Mouse (Mus musculus) stomach, postnatal 0 days (tissue): ENCODE measurements around the gene Fndc10. TPM values are rescaled to one million over a fixed set of nuclear protein-coding genes. Genes with fewer than 3 reads are reported as not detected.
A peak's percentile ranks its signal among the peaks of the same experiment; 100 is the strongest.

Experiments
- ATAC-seq: fragments of 200-750 bp; cut with Nextera tagmentation; 2 replicates; pipeline ENCODE4 v1.8.0; 2017; ENCODE audit not compliant: low FRiP score, low TSS enrichment
- DNase-seq: peaks from one replicate; pipeline ENCODE4 v3.0.0-alpha.2; 2016; ENCODE audit warnings: low spot score
- H3K27ac ChIP-seq: fragments of 300-500 bp; sonication (generic); replicated peaks from 2 replicates; pipeline ENCODE4 v1.5.1; 2014; ENCODE audit warnings: mild to moderate bottlenecking, control low read depth
- H3K27me3 ChIP-seq: fragments of 300-500 bp; sonication (generic); 2 replicates; pipeline ENCODE4 v1.6.1; 2014; ENCODE audit warnings: low read length; ENCODE audit not compliant: control insufficient read depth, insufficient read depth
- H3K36me3 ChIP-seq: fragments of 300-500 bp; sonication (generic); 2 replicates; pipeline ENCODE4 v1.6.1; 2014; ENCODE audit warnings: low read length, mixed read lengths; ENCODE audit not compliant: control insufficient read depth, insufficient read depth
- H3K4me1 ChIP-seq: fragments of 300-500 bp; sonication (generic); replicated peaks from 2 replicates; pipeline ENCODE4 v1.6.1; 2014; ENCODE audit warnings: antibody characterized with exemption; ENCODE audit not compliant: control insufficient read depth, insufficient read depth
- H3K4me2 ChIP-seq: fragments of 300-500 bp; sonication (generic); replicated peaks from 2 replicates; pipeline ENCODE4 v1.6.1; 2014; ENCODE audit warnings: low read depth, mild to moderate bottlenecking, control low read depth, moderate library complexity
- H3K4me3 ChIP-seq: fragments of 300-500 bp; sonication (generic); 2 replicates; pipeline ENCODE4 v1.5.1; 2014; ENCODE audit warnings: low read depth, low read length, control low read depth
- H3K9ac ChIP-seq: fragments of 300-500 bp; sonication (generic); 2 replicates; pipeline ENCODE4 v1.6.1; 2014; ENCODE audit warnings: mild to moderate bottlenecking, low read length, control low read depth, mixed read lengths
- H3K9me3 ChIP-seq: fragments of 300-500 bp; sonication (generic); 2 replicates; pipeline ENCODE4 v1.6.1; 2016; ENCODE audit warnings: low read length; ENCODE audit not compliant: control insufficient read depth
- CTCF ChIP-seq: IDR thresholded peaks from 2 replicates; pipeline ENCODE4 v1.5.1; 2016; ENCODE audit warnings: antibody characterized with exemption, low read depth, mild to moderate bottlenecking, moderate library complexity
- EP300 ChIP-seq: optimal IDR thresholded peaks from 2 replicates; pipeline ENCODE3; 2016; ENCODE audit warnings: antibody characterized with exemption
- WGBS: fragments of 180-500 bp; shearing (Covaris S2); extraction: QIAGEN DNeasy Blood & Tissue Kit; methylation state at CpG from one replicate; pipeline ENCODE4 v1.1.7; 2014; 5-methylcytosine and 5-hydroxymethylcytosine counted together
- polyA plus RNA-seq: library from polyadenylated mRNA; unstranded; fragments of >200 nt; fragmentation: Nextera tagmentation; extraction: Ambion mirVana; gene quantifications from 2 replicates; pipeline ENCODE4 v1.2.1, GENCODE M21; 2015

Fndc10 gene
- polyA plus RNA-seq, 1 experiment from 2014 or later, result 9.6 TPM

DNA sequence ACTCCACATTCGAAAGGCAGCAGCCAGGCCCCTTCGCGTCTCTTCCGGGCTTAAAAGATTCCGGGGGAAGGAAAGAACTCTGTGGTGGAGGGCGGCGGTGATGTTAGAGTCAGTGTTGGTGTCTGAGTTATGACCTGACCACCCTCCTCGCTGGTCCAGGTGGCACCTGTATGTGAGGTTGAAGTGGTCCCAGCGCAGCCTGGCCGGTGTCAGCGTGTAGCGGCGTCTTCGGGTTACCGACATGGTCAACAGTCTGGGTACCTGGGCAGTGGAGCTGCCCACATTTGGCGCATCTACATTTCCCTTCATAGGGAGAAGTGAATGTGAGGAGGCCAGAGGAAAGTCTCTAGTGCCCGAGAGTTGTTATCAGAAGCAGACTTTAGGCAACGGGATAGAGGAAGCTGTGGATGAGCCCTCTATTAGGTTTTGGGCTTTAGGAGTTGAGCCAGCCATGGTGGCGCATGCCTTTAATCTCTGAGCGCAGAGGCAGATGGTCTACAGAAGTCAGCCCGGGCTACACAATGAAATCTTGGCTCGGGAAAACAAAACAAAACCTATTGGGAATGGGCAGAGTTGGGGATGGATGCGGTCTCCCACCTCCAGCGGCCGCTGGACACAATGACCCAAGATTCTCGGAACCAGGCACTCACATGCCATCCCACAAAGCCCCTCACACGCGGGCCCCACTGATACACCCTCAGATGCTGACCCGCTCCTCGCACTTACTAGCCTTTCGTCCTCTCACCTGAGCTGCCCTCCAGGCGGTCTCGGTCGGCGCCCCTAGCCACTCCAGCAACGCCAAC, 41.7 kb upstream of the Fndc10 start:
- H3K4me2 ChIP-seq, result peak overlapping the region; percentile 82
- DNase-seq (no peak), ATAC-seq (no peak)
- peaks cover 11% of the 10 kb centered on the region for H3K4me1 ChIP-seq
- peak overlapping the region; percentile 50 for H3K4me3 ChIP-seq
- H3K9me3 ChIP-seq, result no peaks in the 10 kb centered on the region
- peaks cover 22% of the 10 kb centered on the region; the same call in 1 of the 2 replicates for H3K36me3 ChIP-seq
- no peaks in the 10 kb centered on the region for H3K27me3 ChIP-seq
- peak overlapping the region; percentile 89 for H3K27ac ChIP-seq
- TF ChIP-seq EP300, result no peak
- no peak for TF ChIP-seq CTCF
- peak overlapping the region; percentile 78 for H3K9ac ChIP-seq
- WGBS, result 30% methylated on average over 32 of the region's 36 CpGs

DNA sequence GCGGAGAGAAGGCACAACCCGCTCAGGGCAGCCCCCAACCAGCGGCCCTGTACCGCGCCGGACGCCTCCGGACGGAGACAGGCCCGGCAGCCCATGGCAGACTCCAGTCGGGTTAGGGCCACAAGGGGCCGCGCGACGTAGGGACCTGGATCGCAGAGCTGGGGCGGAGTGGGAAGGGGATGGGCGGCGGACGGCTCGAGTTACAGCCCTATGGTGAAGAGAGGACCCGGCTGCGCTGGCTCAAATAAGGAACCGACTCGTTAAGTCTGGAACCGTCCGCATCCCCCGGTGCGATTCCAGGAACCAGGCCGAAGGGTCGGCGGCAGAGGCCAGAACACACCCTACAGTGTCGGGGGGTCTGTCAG, 41.1 kb upstream of the Fndc10 start, which contains the start of gene Mmp23:
Gene Mmp23 (minus strand): TSS at position 299 of the 365 bp plus-strand sequence.
- under 1% methylated on average over 33 of the region's 33 CpGs for WGBS
- Histone ChIP-seq H3K4me1 (peaks cover 11% of the 10 kb centered on the region), H3K9ac (peak within 1 kb of the TSS; percentile 78), H3K9me3 (no peaks in the 10 kb centered on the region), H3K27ac (peak within 1 kb of the TSS; percentile 89), H3K4me2 (peak within 1 kb of the TSS; percentile 82), H3K27me3 (no peaks in the 10 kb centered on the region), H3K36me3 (peaks cover 17% of the 10 kb centered on the region; the same call in 1 of the 2 replicates), H3K4me3 (peak within 1 kb of the TSS; percentile 50)
- peak; percentile 71 for DNase-seq
- TF ChIP-seq CTCF, result peak; percentile 46
- TF ChIP-seq EP300, result no peak
- no peak; the same call in 1 of the 2 replicates for ATAC-seq

DNA sequence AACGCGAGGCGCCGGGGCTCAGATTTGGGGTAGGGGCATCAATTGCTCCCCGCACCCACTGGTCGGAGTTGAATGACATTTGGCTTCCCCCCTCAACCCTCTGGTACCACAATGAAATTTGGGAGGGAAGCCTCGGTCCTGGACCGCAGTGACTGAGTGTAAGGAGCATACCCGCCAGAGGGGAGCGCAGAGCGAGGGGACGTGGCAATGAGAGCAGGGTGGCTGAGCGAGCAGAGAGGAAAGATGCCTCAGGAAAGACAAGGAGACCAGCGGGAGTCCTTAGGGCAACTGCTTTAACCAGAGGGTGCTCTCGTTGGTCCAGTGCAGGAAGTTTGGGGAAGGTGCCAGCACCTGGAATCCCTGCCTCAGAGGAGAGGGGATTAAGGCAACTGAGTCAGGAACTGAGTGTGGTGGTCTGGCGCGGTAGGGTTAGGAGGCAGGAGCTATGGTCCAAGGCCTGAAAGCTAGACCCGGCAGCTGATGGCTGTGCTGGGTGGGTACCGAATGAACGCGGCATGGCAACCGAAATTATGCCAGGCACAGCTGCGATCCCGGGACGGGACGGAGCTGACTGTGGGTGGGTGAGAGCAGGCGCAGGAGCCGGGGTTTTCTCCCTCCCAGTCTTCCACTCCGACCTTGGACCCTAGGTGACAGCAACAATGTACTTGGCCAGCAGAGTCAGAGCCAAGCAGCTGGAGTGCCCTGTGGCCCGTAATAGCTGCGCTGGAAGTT, 40.5 kb upstream of the Fndc10 start:
- TF ChIP-seq CTCF (peak; percentile 61), EP300 (no peak)
- Histone ChIP-seq H3K4me1 (peaks cover 11% of the 10 kb centered on the region), H3K9me3 (no peaks in the 10 kb centered on the region), H3K27ac (peak overlapping the region; percentile 89), H3K36me3 (peaks cover 15% of the 10 kb centered on the region; the same call in 1 of the 2 replicates), H3K9ac (peak overlapping the region; percentile 78), H3K4me3 (peak overlapping the region; percentile 50), H3K4me2 (peak overlapping the region; percentile 82), H3K27me3 (no peaks in the 10 kb centered on the region)
- 1% methylated on average over 31 of the region's 31 CpGs for WGBS
- DNase-seq (peak; percentile 55), ATAC-seq (no peak)

DNA sequence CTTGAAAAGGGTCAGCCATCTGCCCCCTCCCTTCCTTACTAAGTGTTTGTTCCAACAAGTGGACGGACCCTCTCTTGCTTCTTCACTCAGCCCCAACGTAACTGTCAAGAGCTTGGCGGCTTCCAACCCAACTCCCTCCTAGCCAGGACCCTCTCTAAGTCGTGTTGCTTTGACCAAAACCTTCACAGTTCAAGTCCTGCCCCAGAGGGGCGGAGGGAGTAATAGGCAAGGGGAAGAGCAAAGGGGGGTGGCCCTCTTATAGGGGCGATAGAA, 40.0 kb upstream of the Fndc10 start:
- TF ChIP-seq EP300 (no peak), CTCF (no peak)
- no peak for ATAC-seq

DNA sequence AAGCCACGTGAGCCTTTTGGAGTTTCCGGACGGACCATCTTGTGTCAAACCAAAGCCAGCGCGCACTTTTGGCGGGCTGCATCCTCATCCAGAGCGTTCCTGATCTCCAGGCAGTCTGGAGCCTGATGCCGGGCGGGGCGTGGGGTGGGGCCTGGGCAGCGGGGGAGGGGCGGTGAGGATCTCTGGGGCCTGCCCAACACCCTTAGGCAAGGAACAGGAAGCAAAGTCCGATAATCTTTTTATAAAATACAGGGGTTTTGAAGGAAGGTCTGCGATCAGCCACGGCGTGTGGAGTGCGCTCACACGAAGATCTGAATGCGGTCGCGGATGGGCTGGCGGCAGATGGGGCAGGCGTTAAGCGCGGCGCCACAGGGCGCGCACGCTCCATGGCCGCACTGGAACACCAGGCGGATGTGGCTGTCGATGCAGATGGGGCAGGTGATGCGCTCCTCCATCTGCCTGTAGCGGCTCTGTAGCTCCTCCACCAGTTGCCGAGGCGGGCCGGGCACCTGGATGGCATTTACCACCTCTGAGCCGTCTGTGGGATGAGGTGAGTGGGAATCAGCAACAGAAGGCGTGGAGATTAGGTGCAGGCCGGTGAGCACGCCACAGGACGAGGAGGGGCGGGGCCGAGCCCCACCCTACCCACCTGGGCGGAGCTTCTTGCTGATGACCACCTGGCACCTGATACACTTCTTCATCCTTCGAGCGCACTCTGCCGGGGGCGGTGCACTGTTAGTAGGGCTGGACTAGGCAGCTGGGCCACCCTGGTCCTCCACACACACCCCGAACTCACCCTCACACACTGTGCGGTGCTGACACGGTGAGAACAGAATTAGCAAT, 39.5 kb upstream of the Fndc10 start:
- H3K4me2 ChIP-seq, result peak overlapping the region; percentile 82
- peaks cover 9% of the 10 kb centered on the region; the same call in 1 of the 2 replicates for H3K36me3 ChIP-seq
- ATAC-seq (peak; percentile 71), DNase-seq (peak; percentile 92)
- H3K4me3 ChIP-seq, result peak overlapping the region; percentile 50
- H3K9ac ChIP-seq, result peak overlapping the region; percentile 78
- 3% methylated on average over 52 of the region's 52 CpGs for WGBS
- H3K27me3 ChIP-seq, result no peaks in the 10 kb centered on the region
- H3K27ac ChIP-seq, result peak overlapping the region; percentile 89
- TF ChIP-seq EP300, result no peak
- TF ChIP-seq CTCF, result peak; percentile 31; the same call in 1 of the 2 replicates
- H3K9me3 ChIP-seq, result no peaks in the 10 kb centered on the region
- H3K4me1 ChIP-seq, result peaks cover 11% of the 10 kb centered on the region

More for the DNA sequence above, 40.0 kb upstream of the Fndc10 start:
- Histone ChIP-seq H3K4me3 (peak overlapping the region; percentile 50), H3K27me3 (no peaks in the 10 kb centered on the region), H3K4me1 (peaks cover 11% of the 10 kb centered on the region), H3K9ac (peak overlapping the region; percentile 78), H3K36me3 (peaks cover 11% of the 10 kb centered on the region; the same call in 1 of the 2 replicates), H3K9me3 (no peaks in the 10 kb centered on the region), H3K27ac (peak overlapping the region; percentile 89), H3K4me2 (peak overlapping the region; percentile 82)
- DNase-seq, result no peak
- WGBS, result 4% methylated on average over 6 of the region's 6 CpGs
